Mouse (Mus musculus) bone marrow macrophage, adult 2 months (primary cell): ENCODE measurements at regions not wholly inside any gene's neighbourhood (a gene's known extent, or its start where the extent isn't known, plus 50 kb on each side); places are given as distances from the start of the nearest gene placed in this dataset.

Source experiments
- H3K27ac ChIP-seq: 2 replicates; pipeline ENCODE4 v1.5.1; 2012; ENCODE audit warnings: low read depth, low read length; ENCODE audit not compliant: insufficient read depth
- H3K4me1 ChIP-seq: 2 replicates; pipeline ENCODE4 v1.6.1; 2012; ENCODE audit warnings: low read length; ENCODE audit not compliant: control insufficient read depth, insufficient read depth
- H3K4me3 ChIP-seq: 2 replicates; pipeline ENCODE4 v1.5.1; 2012; ENCODE audit warnings: mild to moderate bottlenecking, low read length, moderate library complexity; ENCODE audit not compliant: insufficient read depth
- CTCF ChIP-seq: IDR thresholded peaks from 2 replicates; pipeline ENCODE4 v1.5.1; 2012; ENCODE audit warnings: low read depth, mild to moderate bottlenecking, low read length, moderate library complexity
- POLR2A ChIP-seq: IDR thresholded peaks from 2 replicates; pipeline ENCODE4 v1.6.1; 2012; ENCODE audit warnings: mild to moderate bottlenecking, low read depth, low read length, borderline replicate concordance

DNA sequence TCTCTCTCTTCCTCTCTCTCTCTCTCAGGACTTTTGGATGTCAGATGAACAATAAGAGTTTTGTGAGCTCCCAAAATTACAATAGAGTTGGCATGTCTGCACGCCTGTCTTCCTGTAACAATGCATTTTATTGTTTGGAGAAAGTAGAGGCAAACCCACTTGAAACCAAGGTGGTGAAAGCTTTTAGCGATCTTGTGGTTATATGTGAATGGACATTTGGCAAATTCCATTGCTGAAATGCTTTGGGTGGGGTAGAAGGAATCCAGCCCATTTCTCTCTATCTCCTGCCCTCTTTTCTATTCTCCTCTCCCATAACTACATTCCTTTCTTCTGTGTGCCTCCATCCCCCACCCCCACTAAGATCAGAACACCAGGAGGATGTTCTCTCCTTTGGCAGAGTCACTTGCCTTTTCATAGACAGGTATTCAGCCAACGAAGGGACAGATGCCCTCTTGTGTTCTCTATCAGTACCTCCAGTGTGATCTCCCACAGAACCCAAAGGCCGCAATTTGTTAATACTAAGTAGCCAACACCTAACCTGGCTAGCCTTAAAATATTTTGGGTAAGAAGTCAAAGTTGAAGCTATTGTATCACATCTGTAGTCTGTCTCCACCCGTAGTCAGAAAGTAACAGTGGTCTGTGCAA is 542.9 kb downstream of the Lmo4 start:
- Histone ChIP-seq H3K4me3 (no peak overlapping the region), H3K4me1 (peaks cover 18% of the 10 kb centered on the region), H3K27ac (no peak overlapping the region)
- no peak for TF ChIP-seq CTCF

DNA sequence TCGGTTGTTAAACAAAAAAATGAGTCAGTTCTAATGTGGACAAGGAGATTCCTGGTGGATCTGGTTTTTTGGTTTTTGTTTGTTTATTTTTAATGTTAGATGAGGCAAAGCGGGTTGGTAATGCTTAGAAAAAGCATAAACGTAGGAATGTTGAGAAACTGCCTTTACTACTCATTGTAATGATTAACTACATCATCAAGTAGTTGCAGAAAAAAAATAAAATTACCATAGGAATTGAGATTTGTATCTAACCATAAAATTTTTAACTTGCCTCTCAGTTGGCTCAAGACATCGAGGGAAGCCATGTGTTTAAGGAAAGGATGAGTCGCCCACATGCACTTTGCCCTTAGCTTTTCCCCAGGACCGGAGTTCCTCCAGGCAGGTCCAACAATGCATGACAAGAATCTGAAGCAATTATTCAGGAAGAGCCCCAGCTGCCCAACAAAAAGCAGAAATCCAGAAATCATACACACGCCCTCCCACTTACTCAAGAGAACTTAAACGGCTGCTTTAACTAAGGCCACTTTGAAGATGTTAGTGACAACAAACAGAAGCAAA is 545.5 kb downstream of the Lmo4 start:
- H3K27ac ChIP-seq, result peak overlapping the region; percentile 39; the same call in 1 of the 2 replicates
- TF ChIP-seq POLR2A (no peak), CTCF (no peak)
- H3K4me1 ChIP-seq, result peaks cover 18% of the 10 kb centered on the region
- H3K4me3 ChIP-seq, result no peak overlapping the region

- Histone ChIP-seq H3K27ac (no peak overlapping the region), H3K4me3 (no peak overlapping the region), H3K4me1 (peaks cover 44% of the 10 kb centered on the region)
- TF ChIP-seq CTCF (no peak), POLR2A (no peak)
Measured at GRCm38 (mm10) chr3:143647237-143647636, 557.8 kb downstream of the Lmo4 start.

DNA sequence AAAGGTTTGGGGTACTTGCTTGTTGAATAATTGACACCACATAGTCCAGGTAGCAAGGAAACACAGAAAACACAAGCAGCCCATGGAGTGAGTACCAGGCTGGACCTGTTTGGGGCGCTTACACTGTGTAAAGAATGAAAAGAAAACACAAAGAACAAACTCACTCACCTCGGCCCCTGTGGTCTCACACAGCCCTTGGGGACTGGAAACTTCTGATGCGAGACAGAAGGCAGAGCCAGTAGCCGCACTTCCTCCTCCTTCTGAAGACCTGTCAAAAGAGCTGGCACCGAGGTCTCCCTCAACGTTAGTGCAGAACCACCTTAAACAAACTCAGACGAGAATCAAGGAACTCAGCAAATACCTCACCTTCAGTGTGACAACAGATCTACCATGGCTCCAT is 558.2 kb downstream of the Lmo4 start:
- TF ChIP-seq CTCF (no peak), POLR2A (no peak)
- Histone ChIP-seq H3K4me1 (peaks cover 40% of the 10 kb centered on the region), H3K27ac (no peak overlapping the region), H3K4me3 (no peak overlapping the region)

- Histone ChIP-seq H3K4me3 (no peak overlapping the region), H3K4me1 (peaks cover 3% of the 10 kb centered on the region; the same call in 1 of the 2 replicates), H3K27ac (no peak overlapping the region)
- TF ChIP-seq CTCF, result no peak
- no peak for TF ChIP-seq POLR2A
Measured at GRCm38 (mm10) chr3:143633036-143633435, 572.0 kb downstream of the Lmo4 start.

DNA sequence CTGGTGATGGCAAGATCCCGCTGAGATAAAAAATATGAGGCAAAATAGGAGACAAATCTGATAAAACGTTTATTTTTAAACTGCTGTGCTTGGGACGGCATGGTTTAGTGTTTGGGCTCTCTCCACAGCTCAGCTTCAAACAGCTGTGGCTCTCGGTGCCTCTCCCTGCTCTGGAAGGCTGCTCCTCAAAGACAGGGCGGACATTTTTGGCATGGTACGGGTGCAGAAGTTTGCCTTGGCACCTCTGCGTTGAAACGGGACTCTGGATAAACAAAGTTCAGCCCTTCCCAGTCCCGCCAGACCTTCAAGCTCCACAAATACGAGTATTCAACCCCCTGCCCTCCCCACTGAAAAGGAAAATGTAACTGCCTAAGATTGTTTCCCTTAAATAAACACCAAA is 573.8 kb downstream of the Lmo4 start:
- Histone ChIP-seq H3K4me3 (no peak overlapping the region), H3K4me1 (peaks cover 3% of the 10 kb centered on the region; the same call in 1 of the 2 replicates), H3K27ac (no peak overlapping the region)
- TF ChIP-seq CTCF (no peak), POLR2A (no peak)

GRCm38 (mm10) chr3:143624906-143625305 is 580.1 kb downstream of the Lmo4 start:
- H3K4me3 ChIP-seq, result no peak overlapping the region
- H3K27ac ChIP-seq, result no peak overlapping the region
- H3K4me1 ChIP-seq, result peaks cover 2% of the 10 kb centered on the region; the same call in 1 of the 2 replicates
- TF ChIP-seq CTCF, result no peak
- TF ChIP-seq POLR2A, result no peak

DNA sequence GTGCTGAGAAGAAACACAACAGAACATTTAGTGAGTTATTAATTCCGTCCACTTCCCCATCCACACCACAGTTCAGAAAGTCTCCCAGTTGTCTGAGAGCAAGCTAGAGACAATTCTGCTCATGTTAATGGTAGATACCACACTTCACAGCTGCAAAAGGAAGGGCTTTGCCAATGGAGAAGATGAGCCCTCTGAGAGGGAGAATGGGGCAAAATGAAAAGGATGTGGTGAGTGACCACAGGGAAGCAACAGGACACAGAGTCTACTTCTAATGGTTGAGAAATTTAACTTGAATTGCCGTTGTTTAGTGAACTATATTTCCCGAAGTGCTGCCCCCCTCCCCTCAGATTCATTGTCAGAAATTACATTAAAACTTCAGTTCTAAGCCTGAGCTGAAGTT is 582.7 kb downstream of the Lmo4 start:
- Histone ChIP-seq H3K4me1 (peaks cover 6% of the 10 kb centered on the region; the same call in 1 of the 2 replicates), H3K4me3 (no peak overlapping the region), H3K27ac (no peak overlapping the region)
- TF ChIP-seq CTCF (no peak), POLR2A (no peak)

GRCm38 (mm10) chr3:143619125-143619524 is 585.9 kb downstream of the Lmo4 start:
- Histone ChIP-seq H3K4me1 (peaks cover 8% of the 10 kb centered on the region; the same call in 1 of the 2 replicates), H3K27ac (no peak overlapping the region), H3K4me3 (no peak overlapping the region)
- no peak for TF ChIP-seq POLR2A

DNA sequence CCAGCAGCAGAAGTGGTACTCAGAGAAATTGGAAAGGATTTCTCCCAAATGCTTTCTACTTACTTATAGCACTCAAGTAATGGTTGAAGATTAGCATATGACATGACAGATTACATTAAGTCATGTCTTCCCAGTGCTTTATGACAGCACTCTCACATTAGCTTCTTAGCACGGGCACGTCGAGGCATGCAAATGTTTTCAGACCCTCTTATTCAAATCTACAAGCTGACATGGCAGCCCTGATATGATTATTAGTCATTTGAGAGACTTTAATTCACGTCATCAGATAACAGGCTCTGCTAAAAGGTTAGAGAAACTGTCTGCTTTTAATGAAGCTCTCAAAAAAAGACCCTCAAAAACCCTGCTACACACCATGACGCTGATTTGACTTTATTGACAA is 590.1 kb downstream of the Lmo4 start:
- Histone ChIP-seq H3K4me3 (no peak overlapping the region), H3K27ac (no peak overlapping the region), H3K4me1 (peaks cover 8% of the 10 kb centered on the region; the same call in 1 of the 2 replicates)
- TF ChIP-seq POLR2A, result no peak
- TF ChIP-seq CTCF, result no peak

GRCm38 (mm10) chr3:143614004-143614403 is 591.0 kb downstream of the Lmo4 start:
- no peak overlapping the region for H3K27ac ChIP-seq
- peaks cover 4% of the 10 kb centered on the region; the same call in 1 of the 2 replicates for H3K4me1 ChIP-seq
- TF ChIP-seq CTCF (no peak), POLR2A (no peak)
- H3K4me3 ChIP-seq, result no peak overlapping the region
